Mouse (Mus musculus) erythroid progenitor cell, adult 5-6 weeks (primary cell): ENCODE data around the gene Gm10717. TPM values are rescaled to one million over a fixed set of nuclear protein-coding genes. Genes with fewer than 3 reads are reported as not detected.
"Not testable (repeated sequence)": the region's sequence is repeated elsewhere in the genome, so short reads cannot be mapped to it uniquely, and the experiment has no call there.

Source experiments
- ATAC-seq: replicated peaks from 2 replicates; pipeline ENCODE4 v1.8.0; 2016; ENCODE audit warnings: moderate number of reproducible peaks, mild to moderate bottlenecking, moderate TSS enrichment, inconsistent platforms; ENCODE audit not compliant: poor library complexity, low FRiP score, severe bottlenecking
- total RNA-seq, 2 experiments: library from RNA; stranded (forward) in 1 of 2; stranded (reverse) in 1 of 2; fragments of 150-400 nt in 1 of 2; fragments of 186-747, 209-891 nt in 1 of 2; gene quantifications; 2 replicates each; pipeline versions ENCODE4 v1.2.3 to v1.2.4; 2015 to 2017; ENCODE audit warnings: low replicate concordance in 2 of 2

Gm10717 gene
- total RNA-seq, 2 experiments from 2014 or later = 4.6 to 11.3 TPM

DNA sequence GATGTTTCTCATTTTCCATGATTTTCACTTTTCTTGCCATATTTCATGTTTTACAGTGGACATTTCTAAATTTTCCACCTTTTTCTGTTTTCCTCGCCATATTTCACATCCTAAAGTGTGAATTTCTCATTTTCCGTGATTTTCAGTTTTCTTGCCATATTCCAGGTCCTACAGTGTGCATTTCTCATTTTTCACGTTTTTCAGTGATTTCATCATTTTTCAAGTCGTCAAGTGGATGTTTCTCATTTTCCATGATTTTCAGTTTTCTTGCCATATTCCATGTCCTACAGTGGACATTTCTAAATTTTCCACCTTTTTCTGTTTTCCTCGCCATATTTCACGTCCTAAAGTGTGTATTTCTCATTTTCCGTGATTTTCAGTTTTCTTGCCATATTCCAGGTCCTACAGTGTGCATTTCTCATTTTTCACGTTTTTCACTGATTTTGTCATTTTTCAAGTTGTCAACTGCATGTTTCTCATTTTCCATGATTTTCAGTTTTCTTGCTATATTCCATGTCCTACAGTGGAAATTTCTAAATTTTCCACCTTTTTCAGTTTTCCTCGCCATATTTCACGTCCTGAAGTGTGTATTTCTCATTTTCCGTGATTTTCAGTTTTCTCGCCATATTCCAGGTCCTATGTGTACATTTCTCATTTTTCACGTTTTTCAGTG, 1.8 kb upstream of the Gm10717 start, which contains the start of gene Gm10718:
Gene Gm10718 (plus strand): TSS at position 236 of the 673 bp plus-strand sequence.
- ATAC-seq = not testable (repeated sequence)

DNA sequence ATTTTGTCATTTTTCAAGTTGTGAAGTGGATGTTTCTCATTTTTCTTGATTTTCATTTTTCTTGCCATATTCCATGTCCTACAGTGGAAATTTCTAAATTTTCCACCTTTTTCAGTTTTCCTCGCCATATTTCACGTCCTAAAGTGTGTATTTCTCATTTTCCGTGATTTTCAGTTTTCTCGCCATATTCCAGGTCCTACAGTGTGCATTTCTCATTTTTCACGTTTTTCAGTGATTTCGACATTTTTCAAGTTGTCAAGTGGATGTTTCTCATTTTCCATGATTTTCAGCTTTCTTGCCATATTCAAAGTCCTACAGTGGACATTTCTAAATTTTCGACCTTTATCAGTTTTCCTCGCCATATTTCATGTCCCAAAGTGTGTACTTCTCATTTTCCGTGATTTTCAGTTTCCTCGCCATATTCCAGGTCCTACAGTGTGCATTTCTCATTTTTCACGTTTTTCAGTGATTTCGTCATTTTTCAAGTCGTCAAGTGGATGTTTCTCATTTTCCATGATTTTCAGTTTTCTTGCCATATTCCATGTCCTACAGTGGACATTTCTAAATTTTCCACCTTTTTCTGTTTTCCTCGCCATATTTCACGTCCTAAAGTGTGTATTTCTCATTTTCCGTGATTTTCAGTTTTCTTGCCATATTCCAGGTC, 1.1 kb upstream of the Gm10717 start:
- not testable (repeated sequence) for ATAC-seq

- not testable (repeated sequence) for ATAC-seq
Observed at GRCm38 (mm10) chr9:3025653-3026052, 436 bp downstream of the Gm10717 start.

- not testable (repeated sequence) for ATAC-seq
Observed at GRCm38 (mm10) chr9:3026136-3026535, 919 bp downstream of the Gm10717 start.

- not testable (repeated sequence) for ATAC-seq
Observed at GRCm38 (mm10) chr9:3026741-3027140, 1.5 kb downstream of the Gm10717 start.

- not testable (repeated sequence) for ATAC-seq
Observed at GRCm38 (mm10) chr9:3027200-3027599, 2.0 kb downstream of the Gm10717 start.

- not testable (repeated sequence) for ATAC-seq
Observed at GRCm38 (mm10) chr9:3029276-3030000, 4.2 kb downstream of the Gm10717 start.

DNA sequence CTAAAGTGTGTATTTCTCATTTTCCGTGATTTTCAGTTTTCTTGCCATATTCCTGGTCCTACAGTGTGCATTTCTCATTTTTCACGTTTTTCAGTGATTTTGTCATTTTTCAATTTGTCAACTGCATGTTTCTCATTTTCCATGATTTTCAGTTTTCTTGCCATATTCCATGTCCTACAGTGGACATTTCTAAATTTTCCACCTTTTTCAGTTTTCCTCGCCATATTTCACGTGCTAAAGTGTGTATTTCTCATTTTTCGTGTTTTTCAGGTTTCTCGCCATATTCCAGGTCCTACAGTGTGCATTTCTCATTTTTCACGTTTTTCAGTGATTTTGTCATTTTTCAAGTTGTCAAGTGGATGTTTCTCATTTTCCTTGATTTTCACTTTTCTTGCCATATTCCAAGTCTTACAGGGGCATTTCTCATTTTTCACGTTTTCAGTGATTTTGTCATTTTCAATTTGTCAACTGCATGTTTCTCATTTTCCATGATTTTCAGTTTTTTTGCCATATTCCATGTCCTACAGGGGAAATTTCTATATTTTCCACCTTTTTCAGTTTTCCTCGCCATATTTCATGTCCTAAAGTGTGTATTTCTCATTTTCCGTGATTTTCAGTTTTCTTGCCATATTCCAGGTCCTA, 5.6 kb downstream of the Gm10717 start:
- ATAC-seq = not testable (repeated sequence)

DNA sequence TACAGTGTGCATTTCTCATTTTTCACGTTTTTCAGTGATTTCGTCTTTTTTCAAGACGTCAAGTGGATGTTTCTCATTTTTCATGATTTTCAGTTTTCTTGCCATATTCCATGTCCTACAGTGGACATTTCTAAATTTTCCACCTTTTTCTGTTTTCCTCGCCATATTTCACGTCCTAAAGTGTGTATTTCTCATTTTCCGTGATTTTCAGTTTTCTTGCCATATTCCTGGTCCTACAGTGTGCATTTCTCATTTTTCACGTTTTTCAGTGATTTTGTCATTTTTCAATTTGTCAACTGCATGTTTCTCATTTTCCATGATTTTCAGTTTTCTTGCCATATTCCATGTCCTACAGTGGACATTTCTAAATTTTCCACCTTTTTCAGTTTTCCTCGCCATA, 9.1 kb downstream of the Gm10717 start, which contains the start of gene Gm17535:
Gene Gm17535 (plus strand): TSS at position 301 of the 400 bp plus-strand sequence.
- not testable (repeated sequence) for ATAC-seq

- not testable (repeated sequence) for ATAC-seq
Observed at GRCm38 (mm10) chr9:3036577-3036976, 11.4 kb downstream of the Gm10717 start, which contains the start of gene Gm10715. Gene Gm10715 (plus strand): TSS chr9:3036877.

- not testable (repeated sequence) for ATAC-seq
Observed at GRCm38 (mm10) chr9:3038161-3038560, 12.9 kb downstream of the Gm10717 start.

Other genes starting within 250 kb of the Gm10717 start
- gene Gm10722, start 24.5 kb upstream of the Gm10717 start, total RNA-seq (2015; ENCODE audit: low replicate concordance) = not detected in 2 replicates
- gene Gm10722, start 24.5 kb upstream of the Gm10717 start, total RNA-seq (2017; ENCODE audit: low replicate concordance) = not detected in 2 replicates
- not detected in 2 replicates for gene Gm11168, start 22.1 kb upstream of the Gm10717 start, total RNA-seq (2015; ENCODE audit: low replicate concordance)
- 4.9 TPM in 1 of 2 replicates, not detected in the other for gene Gm11168, start 22.1 kb upstream of the Gm10717 start, total RNA-seq (2017; ENCODE audit: low replicate concordance)
- not detected in 2 replicates for gene Gm10721, start 12.3 kb upstream of the Gm10717 start, total RNA-seq (2015; ENCODE audit: low replicate concordance)
- gene Gm10721, start 12.3 kb upstream of the Gm10717 start, total RNA-seq (2017; ENCODE audit: low replicate concordance) = 0.51 TPM in 1 of 2 replicates, not detected in the other
- not detected in 2 replicates for gene Gm10720, start 9.8 kb upstream of the Gm10717 start, total RNA-seq (2015; ENCODE audit: low replicate concordance)
- gene Gm10720, start 9.8 kb upstream of the Gm10717 start, total RNA-seq (2017; ENCODE audit: low replicate concordance) = 1.3 TPM in 1 of 2 replicates, not detected in the other
- gene Gm10719, start 8.0 kb upstream of the Gm10717 start, total RNA-seq (2015; ENCODE audit: low replicate concordance) = not detected in 2 replicates
- gene Gm10719, start 8.0 kb upstream of the Gm10717 start, total RNA-seq (2017; ENCODE audit: low replicate concordance) = 18.1 and 20.0 TPM in 2 replicates
- 7.2 TPM in 1 of 2 replicates, not detected in the other for gene Gm10718, start 1.9 kb upstream of the Gm10717 start, total RNA-seq (2015; ENCODE audit: low replicate concordance)
- 7.4 and 10.2 TPM in 2 replicates for gene Gm10718, start 1.9 kb upstream of the Gm10717 start, total RNA-seq (2017; ENCODE audit: low replicate concordance)
- not detected in 2 replicates for gene Gm17535, start 9.2 kb downstream of the Gm10717 start, total RNA-seq (2015; ENCODE audit: low replicate concordance)
- 1.5 TPM in 1 of 2 replicates, not detected in the other for gene Gm17535, start 9.2 kb downstream of the Gm10717 start, total RNA-seq (2017; ENCODE audit: low replicate concordance)
- not detected in 2 replicates for gene Gm10715, start 11.5 kb downstream of the Gm10717 start, total RNA-seq (2015; ENCODE audit: low replicate concordance)
- gene Gm10715, start 11.5 kb downstream of the Gm10717 start, total RNA-seq (2017; ENCODE audit: low replicate concordance) = 3.3 TPM in 1 of 2 replicates, not detected in the other